Mouse (Mus musculus): ENCODE data around the gene Dgkh.

DNA sequence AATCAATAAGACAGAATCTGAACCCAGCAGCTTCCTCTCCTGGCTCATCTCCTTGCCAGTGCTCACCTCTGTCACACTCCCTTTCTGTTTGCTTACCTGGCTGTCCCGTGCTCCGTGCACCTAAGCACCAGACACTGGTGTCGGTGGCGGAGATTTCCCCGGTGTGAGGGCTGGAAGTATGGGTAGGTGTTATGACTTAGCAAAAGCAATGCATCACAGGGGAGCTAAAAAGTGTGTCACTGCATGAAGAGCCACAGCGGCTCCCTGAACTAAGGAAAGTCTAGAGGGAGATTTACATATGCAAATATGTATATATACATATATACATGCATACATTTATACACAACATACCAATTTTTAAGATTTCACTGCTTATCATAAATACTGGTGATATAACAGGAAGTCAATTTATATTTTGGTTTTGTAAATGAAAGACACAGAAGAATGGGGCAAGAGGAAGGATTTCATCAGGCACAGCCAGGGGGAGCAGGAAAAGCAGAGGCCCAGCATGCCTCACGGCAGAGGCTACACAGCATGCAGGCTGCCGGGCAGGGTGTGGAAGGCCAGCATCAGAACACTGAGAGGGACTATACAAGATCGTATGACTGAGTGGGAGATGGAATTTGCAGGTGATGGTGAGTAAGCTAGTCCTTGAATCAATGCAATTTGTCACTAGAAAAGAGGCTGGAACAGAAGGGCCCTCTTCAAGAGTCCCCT is 82.0 kb downstream of the Dgkh start:
- TF ChIP-seq POLR2A (IDR thresholded peaks at IDR 0.05; ENCODE audit: borderline replicate concordance, low read depth, low read length) (no peak), CTCF (IDR thresholded peaks at IDR 0.05; ENCODE audit: low read depth, low read length) (no peak)
